Mouse (Mus musculus): ENCODE data around the gene Gm5640.
"Not testable (repeated sequence)": the region's sequence is repeated elsewhere in the genome, so short reads cannot be mapped to it uniquely, and the experiment has no call there.

The Gm5640 gene

GRCm38 (mm10) chrX:74645466-74646323 is at the start of gene Gm5640:
Gm5640 (minus strand) TSS chrX:74645635.
- not testable (repeated sequence) for DNase-seq (ENCODE audit: low spot score in 2 of 2)

GRCm38 (mm10) chrX:74646393-74646792 is 958 bp upstream of the Gm5640 start:
- DNase-seq (ENCODE audit: low spot score in 2 of 2) = not testable (repeated sequence)

GRCm38 (mm10) chrX:74592379-74592778 is 53.1 kb downstream of the Gm5640 start, which contains the start of gene Olfr1325:
Olfr1325 (plus strand) TSS chrX:74592679.
- no peak for DNase-seq (ENCODE audit: low spot score in 2 of 2)
